Mouse (Mus musculus): ENCODE measurements around the gene Klhl12. TPM values are rescaled to one million over a fixed set of nuclear protein-coding genes. Genes with fewer than 3 reads are reported as not detected.
"Not testable (repeated sequence)": the region's sequence is repeated elsewhere in the genome, so short reads cannot be mapped to it uniquely, and the experiment has no call there.

Klhl12 gene
- 10 to 100 TPM; 43.8 to 44.9 TPM for total RNA-seq (2021)

DNA sequence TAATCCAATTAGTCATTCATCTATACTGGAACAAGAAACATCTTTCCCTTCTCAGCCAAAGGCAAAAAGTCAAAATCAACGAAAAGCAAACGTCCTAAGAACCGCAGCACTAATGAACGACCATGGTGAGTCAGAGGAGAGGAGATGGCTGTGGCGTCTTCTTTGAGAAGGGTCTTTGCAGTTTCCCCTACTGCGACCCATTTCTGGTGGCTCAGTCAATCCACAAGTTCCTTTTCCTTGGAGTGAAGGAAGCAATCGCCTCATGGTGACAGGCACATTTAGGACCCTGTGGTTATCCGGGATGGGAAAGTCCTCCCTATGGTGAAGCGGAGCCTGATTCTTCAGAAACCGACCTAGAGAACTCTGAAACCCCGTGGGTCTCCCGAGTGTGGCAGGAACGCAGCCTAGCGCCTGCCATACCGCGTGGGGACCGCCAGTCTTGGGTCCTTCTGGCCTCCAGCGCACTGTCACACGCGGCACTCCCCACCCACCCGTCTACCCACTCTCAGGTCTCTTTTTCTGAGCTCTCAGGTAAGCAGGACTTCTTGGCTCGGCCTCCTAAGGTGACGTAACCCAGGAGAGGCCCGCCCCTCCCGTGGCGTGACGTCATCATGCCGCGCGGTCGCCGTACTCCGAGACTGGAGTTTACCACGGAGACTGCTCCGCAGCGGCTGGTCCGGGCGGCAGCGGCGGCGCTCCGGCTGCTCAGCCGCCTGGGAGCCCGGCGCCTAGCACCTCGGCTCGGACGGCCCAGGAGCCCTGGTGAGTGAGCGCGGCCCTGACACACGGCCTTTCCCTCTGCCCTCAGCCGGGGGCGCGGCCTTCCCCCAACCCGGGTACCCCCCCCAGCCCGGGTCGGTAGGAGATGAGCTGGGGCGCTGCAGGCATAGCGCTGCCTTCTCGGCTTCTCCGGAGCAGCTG lies at the start of gene Klhl12:
Klhl12 (plus strand) TSS at position 628 of the 921 bp plus-strand sequence.
- peak; percentile 93 to 95 for DNase-seq

DNA sequence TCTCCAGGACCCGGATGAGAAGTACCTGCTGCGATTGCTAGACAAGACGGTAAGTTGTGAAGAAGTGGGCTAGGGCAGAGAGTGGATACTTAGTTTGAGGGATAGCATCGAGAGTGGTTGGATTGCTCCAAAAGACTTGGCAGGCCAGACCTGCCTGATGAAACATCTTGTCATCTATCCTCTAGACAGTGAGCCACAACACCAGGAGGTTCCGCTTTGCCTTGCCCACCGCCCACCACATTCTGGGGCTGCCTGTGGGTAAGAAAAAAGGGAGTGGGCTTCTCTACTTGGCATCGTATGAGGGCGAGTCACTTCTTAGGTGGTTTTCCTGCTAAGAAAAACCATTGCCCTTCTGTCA lies 48.9 kb upstream of the Klhl12 start:
- no peak for DNase-seq

DNA sequence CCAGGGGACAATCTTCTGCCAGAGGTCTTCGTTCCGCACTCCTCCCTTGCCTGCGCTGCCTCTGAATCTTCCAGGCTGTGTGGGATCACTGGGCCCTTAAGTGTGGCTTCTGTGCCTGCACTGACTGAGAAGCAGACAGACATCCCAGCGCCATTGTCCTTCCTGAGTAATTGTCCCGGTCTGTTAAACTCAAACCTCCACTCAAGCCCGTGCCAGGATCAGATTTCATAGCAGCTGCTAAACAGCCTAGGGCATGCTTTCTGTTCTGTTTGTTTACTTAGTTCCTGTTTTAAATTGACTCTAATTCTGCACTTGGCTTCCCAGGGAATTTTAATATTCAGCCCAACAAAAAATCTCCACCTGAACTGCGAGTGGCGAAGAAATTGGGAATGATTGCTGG lies 47.3 kb upstream of the Klhl12 start:
- DNase-seq: no peak

DNA sequence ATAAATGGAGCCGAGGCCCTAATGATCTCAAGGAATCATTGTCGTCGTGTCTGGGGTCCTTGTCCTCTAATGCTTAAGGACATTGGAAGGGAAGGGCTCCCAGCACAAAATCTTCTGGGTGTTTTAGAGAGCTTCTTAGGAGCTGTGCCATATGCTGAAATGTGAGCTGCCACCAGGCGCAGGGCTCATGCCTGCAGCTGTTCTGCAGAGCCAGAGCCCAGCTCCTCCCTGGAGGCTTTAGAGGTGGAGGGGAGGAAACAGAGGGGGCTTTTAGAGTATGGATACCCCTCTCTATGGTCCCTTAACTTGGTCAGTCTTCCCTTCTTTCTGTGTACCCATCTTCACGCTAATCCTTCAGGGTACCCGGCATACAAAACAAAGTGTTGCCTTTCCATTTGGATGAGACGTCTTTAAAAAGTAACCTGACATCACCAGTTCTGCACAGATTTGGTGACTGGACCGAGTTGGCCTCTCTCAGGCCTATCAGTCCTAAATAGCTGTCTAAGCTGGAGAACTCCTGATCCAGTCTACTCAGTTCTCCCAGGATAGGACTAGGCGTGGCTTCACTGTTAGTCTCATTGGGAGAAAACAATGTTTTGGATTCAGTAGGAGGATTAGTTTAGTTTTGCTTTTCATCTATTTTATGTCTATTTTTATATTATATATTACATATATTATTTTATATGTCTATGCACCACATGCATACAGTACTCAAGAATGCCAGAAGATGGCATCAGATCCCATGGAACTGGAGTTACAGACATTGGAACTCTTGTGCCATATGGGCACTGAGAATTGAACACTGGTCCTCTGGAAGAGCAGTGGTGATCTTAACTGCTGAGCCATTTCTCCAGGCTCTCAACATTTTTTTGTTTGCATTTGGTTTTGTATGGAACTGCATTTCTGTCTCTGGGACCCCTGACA lies 43.4 kb upstream of the Klhl12 start:
- no peak for DNase-seq

DNA sequence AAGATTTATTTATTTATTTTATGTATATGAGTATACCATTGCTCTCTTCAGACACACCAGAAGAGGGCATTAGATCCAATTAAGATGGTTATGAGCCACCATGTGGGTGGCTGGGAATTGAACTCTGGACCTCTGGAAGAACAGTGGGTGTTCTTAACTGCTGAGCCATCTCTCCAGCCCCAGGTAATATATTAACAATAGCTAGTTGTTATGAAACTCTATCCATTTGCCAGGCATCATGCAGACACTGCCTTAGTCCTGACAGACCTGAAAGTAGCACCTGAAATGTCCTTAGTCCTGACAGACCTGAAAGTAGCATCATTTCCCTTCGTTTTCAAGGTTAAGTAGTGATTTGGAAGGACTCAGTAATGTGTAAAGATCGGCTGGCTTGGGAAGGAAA lies 41.3 kb upstream of the Klhl12 start:
- DNase-seq: no peak

DNA sequence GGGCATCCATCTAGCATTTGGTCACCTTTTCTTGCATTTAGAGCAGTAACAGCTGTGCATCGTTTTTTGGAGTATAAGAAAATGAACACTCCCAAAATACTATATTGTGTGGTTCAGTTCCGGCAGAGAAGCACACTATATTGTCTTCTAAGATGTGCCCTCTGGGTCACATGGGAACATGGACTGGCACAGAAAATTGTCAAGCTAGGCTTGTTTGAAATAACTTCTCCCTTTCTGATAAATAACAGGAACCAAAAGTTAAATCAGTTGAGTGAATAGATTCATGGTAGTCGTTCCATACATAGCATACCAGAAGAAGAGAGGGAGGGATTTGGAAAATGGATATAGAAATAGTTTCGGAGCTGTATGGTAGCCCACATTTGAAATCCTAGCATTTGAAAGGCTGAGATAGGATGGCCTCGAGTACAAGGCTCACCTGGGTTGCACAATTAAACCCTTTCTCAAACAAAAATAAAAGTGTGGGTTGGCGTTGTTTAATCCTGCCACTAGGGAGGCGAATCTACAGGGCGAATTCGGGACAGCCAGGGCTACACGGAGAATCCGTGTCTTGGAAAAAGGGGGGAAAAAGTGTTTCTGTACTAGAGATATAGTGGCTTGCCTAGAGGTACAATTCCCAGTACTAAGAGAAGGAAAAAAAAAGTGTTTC lies 40.7 kb upstream of the Klhl12 start:
- DNase-seq: no peak

DNA sequence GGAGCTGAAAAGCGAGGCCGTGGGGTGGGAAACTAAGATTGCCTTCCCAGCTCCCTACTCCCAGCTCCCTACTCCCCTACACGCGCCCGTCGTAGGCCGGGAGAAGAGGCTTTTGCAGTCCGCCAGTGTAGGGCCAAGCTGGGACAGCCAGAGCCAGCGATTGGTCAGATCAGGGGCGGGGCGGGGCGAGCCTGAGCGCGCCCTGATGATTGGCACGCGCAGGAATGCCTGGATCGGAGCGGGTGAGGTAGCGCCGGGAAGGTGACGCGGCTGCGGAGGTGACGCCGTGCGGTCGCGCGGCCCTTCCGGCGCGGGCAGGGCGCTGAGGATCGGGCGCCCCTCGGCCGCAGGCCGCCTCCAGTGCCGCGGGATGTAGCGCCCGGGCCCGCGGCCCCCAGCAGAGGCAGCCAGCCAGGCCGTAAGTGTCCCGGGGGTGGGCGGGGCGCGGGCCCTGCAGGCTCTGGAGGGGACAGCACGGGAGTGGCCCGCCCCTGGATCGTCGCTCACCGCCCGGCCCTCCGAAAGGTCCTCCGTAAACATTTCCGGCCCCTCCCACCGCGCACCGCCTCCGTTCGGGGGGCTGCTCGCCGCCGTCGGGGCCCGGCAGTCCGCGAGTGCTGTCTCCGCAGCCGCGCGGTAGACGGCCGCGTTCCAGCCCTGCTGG lies 40.0 kb upstream of the Klhl12 start, which contains the start of gene Adipor1:
Adipor1 (plus strand) TSS at position 211 of the 664 bp plus-strand sequence.
- DNase-seq: peak; percentile 97

DNA sequence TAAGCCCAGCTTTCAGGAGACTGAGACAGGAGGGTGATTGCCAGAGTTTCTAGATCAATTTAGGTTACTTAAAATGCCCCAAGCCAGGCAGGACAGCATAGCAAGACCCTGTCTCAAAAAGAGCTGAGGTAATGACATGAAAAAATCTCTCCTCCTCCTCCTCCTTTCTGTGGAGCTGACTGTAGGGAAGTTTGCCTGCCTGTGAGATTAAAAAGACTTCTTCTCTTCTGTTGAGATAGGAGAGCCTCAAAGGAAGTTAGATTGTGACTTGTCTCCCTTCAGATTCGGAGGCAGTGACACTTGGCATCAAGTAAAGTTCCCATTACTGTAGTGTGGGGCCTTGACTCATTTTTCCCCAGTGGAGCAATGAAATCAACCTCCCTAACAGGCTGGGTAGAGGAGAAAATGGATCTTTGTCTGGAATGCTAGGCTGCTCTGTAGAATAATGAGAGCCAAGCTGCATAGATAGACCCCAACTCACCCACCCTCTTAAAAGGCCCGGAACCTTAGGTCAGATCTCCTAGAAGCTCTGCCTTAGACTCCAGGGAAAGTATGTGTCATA lies 36.8 kb upstream of the Klhl12 start:
- DNase-seq: no peak

DNA sequence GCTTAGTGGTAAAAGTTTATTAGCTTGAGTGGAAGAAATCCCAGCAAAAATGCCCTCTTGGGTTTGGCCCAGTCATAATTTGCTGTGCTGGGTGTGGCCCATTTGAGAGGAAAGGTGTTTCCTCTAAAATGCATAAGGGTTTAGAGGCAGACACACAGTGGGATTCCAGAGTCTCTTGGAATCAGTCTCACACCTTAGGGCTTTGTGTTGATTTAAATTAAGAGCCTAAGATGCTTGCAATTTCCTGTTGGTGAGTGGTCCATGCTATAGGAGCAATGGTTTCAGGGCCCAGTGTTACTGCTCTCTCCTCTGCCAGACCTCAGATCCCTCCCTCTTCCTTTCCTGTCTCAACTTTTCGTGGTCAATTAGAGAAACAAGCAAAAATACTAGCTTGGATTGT lies 36.2 kb upstream of the Klhl12 start:
- no peak for DNase-seq

DNA sequence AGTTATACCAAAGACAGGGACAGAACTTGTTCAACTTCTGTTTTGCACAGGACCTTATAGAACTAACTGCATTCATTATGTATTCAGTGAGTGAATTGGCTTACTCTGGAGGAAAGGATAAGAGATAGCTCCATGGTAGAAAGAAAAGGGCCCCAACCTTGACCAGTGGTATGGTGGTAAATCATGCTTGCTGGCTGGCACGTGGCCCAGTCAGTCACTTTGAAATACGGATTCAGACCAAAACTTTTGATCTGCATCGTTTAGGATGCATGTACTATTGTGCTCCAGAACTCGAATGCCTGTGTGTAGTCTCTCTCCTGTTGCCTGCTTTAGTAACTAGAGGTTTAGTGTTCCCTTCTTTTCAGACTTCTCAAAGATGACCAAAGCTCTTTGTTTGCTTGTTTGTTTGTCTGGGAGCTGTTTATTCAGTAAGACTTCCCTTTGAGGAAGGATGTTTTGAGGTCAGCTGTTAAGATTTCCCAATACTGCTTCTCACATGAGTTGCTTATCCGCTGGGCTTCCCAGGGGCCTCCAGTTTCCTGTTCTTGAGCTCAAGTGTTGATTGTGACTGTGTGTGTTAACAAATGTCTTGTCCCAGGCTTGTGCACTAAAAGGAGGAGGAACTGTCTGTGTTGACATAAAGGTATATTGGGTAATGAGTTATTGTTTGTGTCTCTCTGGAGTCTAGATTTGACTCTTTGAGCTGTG lies 35.4 kb upstream of the Klhl12 start:
- DNase-seq: no peak

DNA sequence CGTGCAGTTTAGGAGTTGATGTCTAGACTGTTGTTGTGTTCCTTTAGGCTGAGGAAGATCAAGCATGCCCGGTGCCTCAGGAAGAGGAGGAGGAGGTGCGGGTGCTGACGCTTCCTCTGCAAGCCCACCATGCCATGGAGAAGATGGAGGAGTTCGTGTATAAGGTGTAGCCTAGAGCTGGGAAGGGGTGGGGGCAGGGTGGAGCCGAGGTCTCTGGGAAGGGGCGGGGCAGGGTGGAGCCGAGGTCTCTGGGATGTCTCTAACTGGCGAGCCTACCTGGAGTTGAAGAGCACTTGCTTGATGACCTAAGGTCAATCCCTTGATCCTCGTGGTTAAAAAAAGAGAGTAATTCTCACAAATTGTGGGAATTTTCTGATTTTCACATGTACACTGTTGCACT lies 31.4 kb upstream of the Klhl12 start:
- no peak for DNase-seq

DNA sequence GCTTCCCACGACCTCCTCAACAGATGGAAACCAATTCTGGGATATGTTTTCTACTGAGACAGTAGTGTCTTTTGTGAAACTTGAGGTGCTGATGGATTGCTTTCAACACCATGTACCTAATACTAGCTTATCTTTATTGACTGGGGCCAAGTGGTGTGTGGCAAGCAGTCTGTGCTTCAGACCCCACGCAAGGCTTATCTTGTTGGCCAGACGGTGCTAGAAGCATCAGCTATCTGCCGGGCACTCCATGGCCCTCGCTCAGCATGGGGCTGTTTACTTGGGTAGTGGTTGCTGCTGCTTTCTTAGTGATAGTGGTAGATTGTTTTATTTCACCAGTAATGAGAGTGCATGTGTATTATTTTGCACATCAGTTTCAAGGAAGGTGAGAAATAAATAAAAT lies 29.0 kb upstream of the Klhl12 start:
- no peak for DNase-seq

DNA sequence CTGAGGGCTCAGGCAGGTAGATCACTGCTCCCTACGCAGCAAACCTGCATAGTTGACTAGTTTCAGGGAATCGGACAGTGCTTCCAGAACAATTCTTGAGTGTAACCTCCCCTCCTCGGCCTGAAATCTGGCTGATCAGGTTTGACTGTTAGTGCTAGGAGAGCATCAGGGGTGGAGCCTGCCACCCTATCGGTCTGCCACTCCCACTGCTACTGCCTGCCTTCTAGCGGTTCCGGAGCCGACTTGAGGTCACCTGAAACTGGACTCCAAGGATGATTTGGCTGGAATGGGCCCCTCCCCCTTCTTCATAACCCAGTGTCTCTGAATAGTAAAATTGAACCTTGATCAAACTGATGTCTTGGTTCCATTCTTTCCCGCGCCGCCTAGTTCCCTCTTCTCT lies 22.3 kb upstream of the Klhl12 start:
- DNase-seq: no peak

DNA sequence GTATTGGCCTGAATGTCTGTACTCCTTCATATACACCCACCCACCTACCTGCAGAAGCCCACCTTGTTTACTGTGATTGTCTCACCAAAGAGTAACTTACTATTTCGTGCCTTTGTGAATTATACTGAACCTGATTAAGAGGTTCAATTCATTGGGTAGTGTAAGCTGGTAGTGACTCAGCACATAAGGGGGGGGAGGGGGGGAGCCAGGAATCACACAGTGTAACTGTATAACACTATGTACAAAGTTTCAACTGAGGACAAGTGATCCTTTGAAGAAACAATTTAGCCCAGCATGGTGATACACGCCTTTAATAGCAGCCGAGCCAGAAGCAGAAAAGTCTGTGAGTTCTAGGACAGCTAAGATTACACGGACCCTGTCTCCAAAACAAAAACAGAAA lies 21.9 kb upstream of the Klhl12 start:
- no peak for DNase-seq

DNA sequence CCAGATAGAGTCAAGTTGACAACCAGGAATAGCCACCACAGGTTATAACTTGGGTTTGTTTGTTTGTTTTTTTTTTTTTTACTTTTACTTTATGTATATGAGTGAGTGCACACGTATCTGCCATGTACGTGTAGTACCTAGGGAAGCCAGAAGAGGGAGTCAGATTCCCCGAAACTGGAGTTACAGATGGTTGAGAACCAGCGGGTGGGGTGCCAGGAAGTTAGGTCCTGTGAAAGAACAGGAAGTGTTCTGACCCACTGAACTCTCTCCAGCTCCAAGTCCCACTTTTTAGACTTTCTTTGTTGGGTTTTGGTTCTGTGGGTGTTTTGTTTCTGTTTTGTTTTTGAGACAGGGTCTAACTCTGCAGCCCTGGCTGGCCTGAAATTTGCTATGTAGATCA lies 19.9 kb upstream of the Klhl12 start:
- no peak for DNase-seq

DNA sequence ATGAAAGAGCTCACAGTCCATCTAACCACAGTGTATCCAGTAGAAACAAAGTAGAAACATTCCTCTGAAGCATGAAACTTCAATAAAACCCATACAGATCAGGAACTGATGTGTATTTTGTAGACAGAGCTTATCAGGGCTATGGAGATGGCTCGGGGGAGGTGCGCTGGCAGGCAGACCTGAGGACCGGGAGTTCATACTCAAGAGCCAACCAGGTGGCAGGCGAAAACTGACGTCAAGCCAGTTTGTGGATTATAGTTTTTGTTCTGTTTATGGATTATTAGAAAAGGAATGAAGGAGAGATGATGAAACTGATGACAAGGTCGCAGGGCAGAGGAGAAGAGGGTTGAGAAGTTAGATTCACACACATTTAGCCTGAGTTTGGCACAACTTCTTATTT lies 14.9 kb upstream of the Klhl12 start:
- DNase-seq: no peak

DNA sequence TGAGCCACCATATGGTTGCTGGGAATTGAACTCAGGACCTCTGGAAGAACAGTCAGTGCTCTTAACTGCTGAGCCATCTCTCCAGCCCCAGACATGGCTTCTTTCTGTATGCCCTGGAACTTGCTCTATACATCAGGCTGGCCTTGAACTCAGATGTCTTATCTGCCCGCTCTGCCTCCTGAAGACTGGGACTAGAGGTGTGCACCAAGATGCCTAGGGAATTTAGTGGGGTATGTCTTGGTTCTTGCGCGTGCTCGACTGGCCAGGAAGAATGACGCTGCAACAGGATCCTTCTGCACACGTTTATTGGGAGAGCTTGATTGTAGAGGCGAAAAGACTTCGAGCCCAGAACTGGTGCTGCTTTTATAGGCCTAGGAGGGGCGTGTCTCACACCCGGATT lies 13.6 kb upstream of the Klhl12 start:
- DNase-seq: not testable (repeated sequence)

DNA sequence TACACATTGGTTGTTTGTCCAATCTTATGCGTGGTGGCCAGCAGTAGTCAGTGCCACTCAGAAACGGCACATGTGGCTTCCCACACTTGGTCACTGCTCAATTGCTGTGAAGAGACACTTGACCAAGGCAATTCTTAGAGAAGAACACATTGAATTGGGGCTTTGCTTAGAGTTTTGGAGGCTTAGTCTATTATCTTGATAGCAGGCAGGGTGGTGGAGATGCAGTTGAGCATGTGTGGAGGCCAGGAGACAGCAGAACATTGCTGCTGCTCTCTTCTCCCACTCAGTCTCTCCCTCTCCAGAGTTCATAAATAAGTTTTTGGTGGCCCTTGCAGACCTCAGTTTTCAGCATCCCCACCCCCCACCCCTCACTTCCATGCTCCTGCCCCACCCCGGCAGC lies 12.9 kb upstream of the Klhl12 start:
- no peak for DNase-seq

DNA sequence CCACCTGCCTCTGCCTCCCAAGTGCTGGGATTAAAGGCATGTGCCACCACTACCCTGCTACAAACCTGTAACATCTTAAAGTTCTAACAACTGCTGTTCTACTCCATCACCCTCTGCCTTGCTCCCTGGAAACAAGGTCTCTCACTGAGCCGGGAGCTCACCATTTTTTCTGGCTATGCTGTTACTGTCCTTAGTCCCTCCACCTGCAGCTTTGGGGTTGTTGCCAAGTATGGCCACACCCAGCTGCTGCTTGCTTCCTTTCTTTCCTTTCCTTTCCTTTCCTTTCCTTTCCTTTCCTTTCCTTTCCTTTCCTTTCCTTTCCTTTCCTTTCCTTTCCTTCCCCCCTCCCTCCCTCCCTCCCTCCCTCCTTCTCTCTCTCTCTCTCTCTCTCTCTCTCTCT lies 12.0 kb upstream of the Klhl12 start:
- DNase-seq: not testable (repeated sequence)

DNA sequence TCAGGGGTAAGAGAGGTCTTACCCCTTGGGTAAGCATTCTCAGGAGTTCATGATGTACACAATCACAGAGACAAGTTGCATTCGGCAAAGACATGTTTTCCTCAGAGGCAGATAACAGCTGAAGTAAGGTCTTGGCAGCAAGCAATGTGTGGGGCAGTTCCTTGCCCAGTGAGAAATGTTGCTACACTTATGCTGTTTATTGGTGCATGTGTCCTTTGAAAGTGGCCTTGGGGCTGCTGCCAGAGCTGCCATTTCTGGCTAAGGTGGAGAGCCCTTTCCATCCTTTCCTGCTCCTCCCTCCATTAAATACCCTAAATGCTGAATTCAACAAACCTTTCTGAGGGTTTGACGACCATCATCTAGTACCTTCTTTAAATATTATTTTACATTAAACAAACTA lies 9.9 kb upstream of the Klhl12 start:
- no peak for DNase-seq

DNA sequence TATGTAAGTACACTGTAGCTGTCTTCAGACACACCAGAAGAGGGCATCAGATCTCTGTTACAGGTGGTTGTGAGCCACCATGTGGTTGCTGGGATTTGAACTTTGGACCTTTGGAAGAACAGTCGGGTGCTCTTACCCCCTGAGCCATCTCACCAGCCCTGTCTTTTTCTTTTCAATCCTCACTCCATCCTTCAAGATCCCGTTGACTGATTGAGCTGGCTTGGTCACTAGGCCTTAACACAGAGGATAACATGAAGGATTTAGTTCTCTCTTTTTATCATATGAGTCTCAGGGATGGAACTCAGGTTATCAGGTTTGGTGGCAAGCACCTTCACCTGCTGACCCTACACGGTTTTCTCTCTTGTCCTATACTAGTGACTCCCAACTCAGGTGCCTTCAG lies 6.8 kb upstream of the Klhl12 start:
- DNase-seq: not testable (repeated sequence)
